Mouse (Mus musculus) lung, adult 2 months (tissue): ENCODE results near the gene Tmprss4.

Experiments
- CTCF ChIP-seq: fragments of 200-500 bp; IDR thresholded peaks from 2 replicates; pipeline ENCODE4 v1.5.1; 2011; ENCODE audit warnings: mild to moderate bottlenecking, low read length, control low read depth; ENCODE audit not compliant: insufficient read depth
- POLR2A ChIP-seq: fragments of 200-500 bp; IDR thresholded peaks from 2 replicates; pipeline ENCODE4 v1.6.1; 2011; ENCODE audit warnings: low read depth, mild to moderate bottlenecking, control low read depth, low read length, borderline replicate concordance; ENCODE audit errors: extremely low read depth

DNA sequence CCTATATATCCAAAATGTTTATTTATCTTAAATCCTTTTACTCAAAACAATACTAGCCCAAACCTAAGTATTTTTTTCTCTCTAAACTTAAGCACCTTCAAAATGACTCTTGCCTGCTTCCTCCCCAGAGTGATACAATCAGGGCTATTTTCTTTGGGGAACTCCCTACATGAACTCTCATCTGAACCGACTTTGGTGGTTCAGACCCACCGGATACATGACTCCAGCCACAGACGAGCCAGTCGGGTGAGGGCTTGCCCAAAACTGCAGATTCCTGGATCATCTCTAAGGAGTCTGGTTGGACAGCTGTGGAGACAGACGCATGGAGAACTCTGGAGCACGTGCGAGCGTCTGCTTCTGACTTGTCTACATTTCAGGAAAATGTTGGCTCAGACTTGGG, 25.5 kb upstream of the Tmprss4 start:
- TF ChIP-seq CTCF (no peak), POLR2A (no peak)
